Mouse (Mus musculus) heart, adult 2 months (tissue): Measurements from ENCODE around the gene Hnrnpul1.

ENCODE experiments used
- CTCF ChIP-seq: fragments of 200-600 bp; IDR thresholded peaks from 2 replicates; pipeline ENCODE4 v1.8.1; 2022; ENCODE audit warnings: antibody characterized with exemption, mild to moderate bottlenecking, moderate library complexity
- EP300 ChIP-seq: fragments of 200-500 bp; IDR thresholded peaks from 2 replicates; pipeline ENCODE4 v1.6.1; 2011; ENCODE audit warnings: low read depth, low read length, control low read depth; ENCODE audit not compliant: insufficient read depth
- POLR2A ChIP-seq: fragments of 200-500 bp; IDR thresholded peaks from 2 replicates; pipeline ENCODE4 v1.6.1; 2011; ENCODE audit warnings: mild to moderate bottlenecking, low read depth, low read length, control low read depth; ENCODE audit not compliant: insufficient read depth

DNA sequence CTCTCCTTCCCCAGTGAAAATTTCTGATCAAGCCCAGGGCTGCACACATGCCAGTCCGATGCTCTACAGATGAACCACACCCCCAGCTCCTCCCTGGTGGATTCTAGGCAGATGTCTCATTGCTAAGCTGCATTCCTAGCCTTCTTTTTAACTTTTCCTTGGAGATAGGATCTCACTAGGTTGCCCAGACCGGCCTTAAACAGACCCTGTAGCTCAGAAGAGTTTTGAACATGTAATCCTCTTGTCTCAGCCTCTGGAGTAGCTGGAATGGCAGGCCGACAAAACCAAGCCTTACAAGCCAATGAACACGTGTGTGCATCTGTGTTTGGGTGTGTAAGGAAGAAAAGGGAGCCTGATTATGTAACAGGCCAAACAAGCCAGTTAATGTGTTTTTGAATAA is 26.2 kb upstream of the Hnrnpul1 start:
- TF ChIP-seq CTCF (no peak), POLR2A (no peak), EP300 (no peak)
